Mouse (Mus musculus) embryonic facial prominence, embryonic 11.5 days (tissue): ENCODE measurements at regions not wholly inside any gene's neighbourhood (a gene's known extent, or its start where the extent isn't known, plus 50 kb on each side); places are given as distances from the start of the nearest gene placed in this dataset.

Experiments used
- ATAC-seq: fragments of 200-750 bp; cut with Nextera tagmentation; replicated peaks from 2 replicates; pipeline ENCODE4 v1.8.0; 2017; ENCODE audit warnings: low read depth; ENCODE audit not compliant: insufficient number of reproducible peaks, low FRiP score, low TSS enrichment
- DNase-seq: peaks from one replicate; pipeline ENCODE4 v3.0.0-alpha.2; 2015; ENCODE audit warnings: low spot score
- H3K27ac ChIP-seq: fragments of 300-500 bp; sonication (generic); replicated peaks from 2 replicates; pipeline ENCODE4 v1.5.1; 2014; ENCODE audit warnings: mild to moderate bottlenecking, low read depth, low read length, control low read depth
- H3K27me3 ChIP-seq: fragments of 300-500 bp; sonication (generic); 2 replicates; pipeline ENCODE4 v1.6.1; 2014; ENCODE audit warnings: mild to moderate bottlenecking, low read length, moderate library complexity, mixed read lengths; ENCODE audit not compliant: control insufficient read depth, insufficient read depth
- H3K36me3 ChIP-seq: fragments of 300-500 bp; sonication (generic); replicated peaks from 2 replicates; pipeline ENCODE4 v1.6.1; 2014; ENCODE audit warnings: low read depth, mild to moderate bottlenecking, low read length, moderate library complexity, mixed read lengths; ENCODE audit not compliant: control insufficient read depth, insufficient read depth
- H3K4me1 ChIP-seq: fragments of 300-500 bp; sonication (generic); 2 replicates; pipeline ENCODE4 v1.6.1; 2014; ENCODE audit warnings: low read length, mixed read lengths; ENCODE audit not compliant: control insufficient read depth, insufficient read depth
- H3K4me2 ChIP-seq: fragments of 300-500 bp; sonication (generic); 2 replicates; pipeline ENCODE4 v1.6.1; 2014; ENCODE audit warnings: low read depth, mild to moderate bottlenecking, control low read depth, low read length, moderate library complexity
- H3K4me3 ChIP-seq: fragments of 300-500 bp; sonication (generic); 2 replicates; pipeline ENCODE4 v1.5.1; 2014; ENCODE audit warnings: low read depth, low read length, control low read depth
- H3K9ac ChIP-seq: fragments of 300-500 bp; sonication (generic); replicated peaks from 2 replicates; pipeline ENCODE4 v1.6.1; 2014; ENCODE audit warnings: mild to moderate bottlenecking, control low read depth, low read length
- H3K9me3 ChIP-seq: fragments of 300-500 bp; sonication (generic); replicated peaks from 2 replicates; pipeline ENCODE4 v1.6.1; 2016; ENCODE audit warnings: mild to moderate bottlenecking, low read length, inconsistent platforms, mixed read lengths; ENCODE audit not compliant: control insufficient read depth
- WGBS: fragments of 180-500 bp; shearing (Covaris S2); extraction: QIAGEN DNeasy Blood & Tissue Kit; methylation state at CpG from one replicate; pipeline ENCODE4 v1.1.7; 2014; 5-methylcytosine and 5-hydroxymethylcytosine counted together

DNA sequence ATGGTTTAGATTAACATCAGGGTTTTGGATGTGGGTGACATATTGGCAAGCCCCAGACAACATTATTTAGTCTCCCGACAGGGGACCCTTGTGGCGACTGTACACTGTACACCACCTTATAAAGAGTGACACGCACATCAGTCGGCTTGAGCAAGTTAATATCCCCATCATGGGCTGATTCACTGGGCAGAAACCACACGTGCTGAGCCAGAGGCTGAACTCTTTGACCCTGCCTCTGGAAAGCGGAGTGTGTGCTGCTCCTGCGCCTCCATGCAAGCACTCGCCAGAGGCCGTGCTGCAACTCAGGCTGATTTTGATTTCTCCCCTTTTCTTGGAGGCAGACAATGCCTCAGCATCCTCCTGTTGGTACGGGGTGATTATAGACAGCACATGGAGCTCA, 125.2 kb upstream of the Msx2 start:
- 0 out of 2 replicates have a peak overlapping the region, but pooled peaks have one; percentile 3 for H3K9ac ChIP-seq
- DNase-seq (peak; percentile 61), ATAC-seq (no peak)
- H3K4me3 ChIP-seq, result no peak overlapping the region
- H3K4me1 ChIP-seq, result peaks cover 5% of the 10 kb centered on the region; the same call in 1 of the 2 replicates
- H3K9me3 ChIP-seq, result no peaks in the 10 kb centered on the region
- H3K4me2 ChIP-seq, result no peak overlapping the region
- H3K27me3 ChIP-seq, result no peaks in the 10 kb centered on the region
- WGBS, result 30% methylated on average over 10 of the region's 10 CpGs
- H3K36me3 ChIP-seq, result no peaks in the 10 kb centered on the region
- no peak overlapping the region for H3K27ac ChIP-seq

DNA sequence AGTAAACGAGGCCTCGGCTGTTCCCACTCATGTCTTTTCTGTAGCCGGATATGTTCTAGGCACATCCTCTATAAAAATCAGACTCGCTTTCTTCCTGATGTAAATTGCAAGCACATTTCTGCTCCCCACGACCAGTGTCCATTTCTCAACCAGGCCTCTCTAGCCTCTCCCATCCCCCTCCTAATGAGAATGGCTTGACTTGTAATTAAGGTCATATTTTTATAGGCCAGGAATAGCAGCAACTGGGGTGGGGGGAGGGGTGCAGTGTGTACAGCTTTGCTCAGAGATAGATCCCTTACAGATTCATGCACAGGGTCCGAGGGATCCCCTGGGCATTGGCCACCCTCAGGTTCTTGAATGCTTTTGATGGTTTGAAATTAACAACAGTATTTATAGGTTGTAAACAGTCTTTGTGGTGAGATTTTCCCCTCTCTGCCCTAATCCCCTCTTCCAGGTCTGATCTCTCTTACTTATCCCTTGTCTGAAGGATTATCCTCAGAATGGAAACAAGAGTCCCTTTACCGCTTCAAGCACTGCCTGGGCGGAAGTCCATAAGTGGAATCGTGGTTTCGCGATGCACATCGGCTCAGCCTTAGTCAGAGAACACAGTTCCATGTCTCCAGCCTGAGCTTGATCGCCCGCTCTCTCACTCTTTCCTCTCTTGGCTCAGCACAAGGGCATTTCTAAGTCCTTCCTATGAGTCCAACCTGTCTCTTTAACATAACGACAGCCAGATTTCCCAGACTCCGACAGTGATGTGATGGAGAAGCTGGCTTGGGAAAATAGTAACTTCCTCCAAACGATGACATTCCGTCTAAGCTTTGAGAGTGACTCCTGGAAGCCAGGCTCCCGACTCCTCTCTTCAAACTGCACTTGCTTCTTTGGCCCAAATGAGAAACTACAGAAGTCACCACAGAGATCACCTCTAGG, 124.3 kb upstream of the Msx2 start:
- H3K4me1 ChIP-seq, result peaks cover 5% of the 10 kb centered on the region; the same call in 1 of the 2 replicates
- H3K4me3 ChIP-seq, result no peak overlapping the region
- H3K27me3 ChIP-seq, result no peaks in the 10 kb centered on the region
- H3K36me3 ChIP-seq, result no peaks in the 10 kb centered on the region
- H3K9me3 ChIP-seq, result no peaks in the 10 kb centered on the region
- ATAC-seq, result no peak
- peak; percentile 67 for DNase-seq
- H3K4me2 ChIP-seq, result no peak overlapping the region
- H3K27ac ChIP-seq, result 0 out of 2 replicates have a peak overlapping the region, but pooled peaks have one; percentile 14
- no peak overlapping the region for H3K9ac ChIP-seq
- WGBS, result 47% methylated on average over 19 of the region's 19 CpGs

DNA sequence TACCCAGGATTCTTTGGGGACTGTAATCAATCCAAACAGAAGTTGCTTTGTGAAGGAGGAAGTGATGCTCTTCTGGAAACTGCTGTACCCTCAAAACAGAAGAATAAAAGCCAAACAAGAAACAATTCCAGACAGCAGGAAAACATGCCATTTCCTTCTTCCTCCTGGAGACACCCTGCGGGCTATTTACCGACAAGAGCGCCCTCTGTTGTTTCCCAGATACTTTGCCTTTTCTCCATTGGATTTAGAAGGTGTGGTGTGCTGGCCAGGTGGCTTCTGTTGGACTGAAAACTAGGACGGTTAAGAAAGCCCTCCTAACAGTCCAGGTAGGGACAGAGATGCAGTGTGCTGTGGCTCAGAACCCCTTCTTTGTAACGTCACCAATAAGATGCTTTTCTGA, 119.9 kb upstream of the Msx2 start:
- H3K27me3 ChIP-seq, result no peaks in the 10 kb centered on the region
- ATAC-seq (no peak), DNase-seq (peak; percentile 64)
- no peak overlapping the region for H3K27ac ChIP-seq
- no peaks in the 10 kb centered on the region for H3K36me3 ChIP-seq
- peaks cover 2% of the 10 kb centered on the region; the same call in 1 of the 2 replicates for H3K4me1 ChIP-seq
- H3K4me3 ChIP-seq, result no peak overlapping the region
- no peak overlapping the region for H3K4me2 ChIP-seq
- WGBS, result 11% methylated on average over 5 of the region's 5 CpGs
- H3K9me3 ChIP-seq, result no peaks in the 10 kb centered on the region
- H3K9ac ChIP-seq, result no peak overlapping the region

DNA sequence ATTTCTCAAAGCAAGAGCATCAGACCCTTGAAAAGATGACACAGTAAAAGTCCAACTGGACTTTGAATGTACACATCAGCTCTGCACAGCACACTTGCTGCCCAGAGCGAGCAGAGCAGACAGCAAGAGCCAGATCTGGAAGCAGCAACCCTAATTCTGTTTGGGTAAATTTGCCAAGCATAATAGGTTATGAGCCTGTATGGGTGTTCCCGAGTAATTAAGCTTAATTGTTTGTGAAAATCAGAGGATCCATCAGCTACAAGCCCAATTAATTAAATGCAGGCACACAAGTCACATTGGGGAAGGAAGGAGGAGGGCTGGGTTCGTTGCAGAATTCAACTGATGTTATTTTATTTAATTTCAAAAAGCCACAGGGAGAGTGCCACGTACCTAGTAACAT, 113.9 kb upstream of the Msx2 start:
- H3K27ac ChIP-seq, result no peak overlapping the region

DNA sequence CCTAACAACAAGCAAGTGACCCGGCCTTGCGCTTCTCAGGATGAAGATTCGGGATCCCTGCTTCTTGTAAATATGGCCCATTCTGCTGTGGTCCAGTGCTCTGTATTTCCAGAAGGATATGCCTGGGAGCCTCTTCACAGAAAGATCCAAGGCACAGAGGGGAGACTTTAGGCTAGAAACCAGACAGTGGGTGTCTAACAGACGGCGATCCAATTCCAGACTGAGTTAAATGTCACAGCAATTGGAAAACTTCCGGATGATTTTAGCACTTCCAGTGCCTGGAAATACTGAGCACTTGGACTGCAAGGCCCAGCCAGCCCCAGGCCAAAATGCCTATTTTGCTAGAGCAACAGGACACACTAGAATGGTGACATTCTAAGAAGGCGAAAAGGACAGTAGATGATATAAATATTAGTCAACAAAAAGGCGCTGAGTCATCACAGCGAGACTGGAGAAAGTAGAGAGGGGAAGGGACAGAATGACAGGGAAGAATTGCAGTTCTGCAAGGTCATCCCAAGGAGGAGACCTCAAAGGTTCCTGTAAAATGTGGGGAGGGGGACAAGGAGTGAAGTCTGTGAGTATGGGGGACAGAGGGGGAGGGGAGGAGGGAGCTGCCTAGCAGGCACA, 111.7 kb upstream of the Msx2 start:
- Histone ChIP-seq H3K36me3 (no peaks in the 10 kb centered on the region), H3K9ac (no peak overlapping the region), H3K4me2 (no peak overlapping the region), H3K27me3 (no peaks in the 10 kb centered on the region), H3K27ac (no peak overlapping the region), H3K9me3 (no peaks in the 10 kb centered on the region), H3K4me1 (no peaks in the 10 kb centered on the region; the same call in 1 of the 2 replicates), H3K4me3 (no peak overlapping the region)
- ATAC-seq (no peak), DNase-seq (no peak)
- WGBS, result 61% methylated on average over 9 of the region's 9 CpGs

More for the DNA sequence above, 113.9 kb upstream of the Msx2 start:
- H3K9ac ChIP-seq, result no peak overlapping the region
- no peaks in the 10 kb centered on the region; the same call in 1 of the 2 replicates for H3K4me1 ChIP-seq
- no peak overlapping the region for H3K4me3 ChIP-seq
- no peaks in the 10 kb centered on the region for H3K36me3 ChIP-seq
- H3K27me3 ChIP-seq, result no peaks in the 10 kb centered on the region
- 48% methylated on average over 4 of the region's 4 CpGs for WGBS
- ATAC-seq, result no peak
- DNase-seq, result no peak
- no peaks in the 10 kb centered on the region for H3K9me3 ChIP-seq
- H3K4me2 ChIP-seq, result no peak overlapping the region

DNA sequence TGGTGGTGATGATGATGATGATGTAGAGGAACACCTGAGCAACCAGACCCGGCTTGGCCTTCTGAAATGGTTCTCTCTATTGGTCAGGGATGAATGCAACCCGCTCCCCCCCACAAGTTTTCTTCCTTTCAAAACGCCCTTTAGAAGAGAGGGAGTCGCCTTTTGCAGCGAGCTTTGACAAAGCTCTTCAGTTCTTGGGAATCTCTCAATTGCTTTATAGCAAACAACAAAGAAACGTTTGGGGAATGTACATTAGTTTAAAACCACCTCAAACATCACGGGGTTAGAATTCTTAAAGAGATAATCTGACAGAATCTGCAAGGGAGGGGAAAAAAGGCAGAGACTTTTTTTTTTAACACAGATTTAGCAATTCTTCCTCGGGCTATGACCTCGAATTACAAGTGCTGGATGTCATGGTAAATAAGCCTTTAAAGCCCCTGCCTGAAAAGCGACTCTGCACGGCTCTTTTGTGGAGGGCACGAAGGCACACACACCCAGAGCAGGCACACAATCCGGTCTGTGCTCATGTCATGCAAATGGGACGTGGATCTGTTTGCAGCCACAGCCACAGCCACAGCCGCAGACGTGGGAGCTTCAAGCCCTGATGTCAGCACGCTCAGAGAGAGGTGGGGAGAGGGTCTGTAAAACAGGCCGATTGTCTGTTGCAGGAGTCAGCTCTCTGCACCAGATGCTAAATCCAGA, 81.2 kb upstream of the Msx2 start:
- no peak overlapping the region for H3K4me2 ChIP-seq
- no peak overlapping the region for H3K4me3 ChIP-seq
- H3K9ac ChIP-seq, result no peak overlapping the region
- no peaks in the 10 kb centered on the region for H3K36me3 ChIP-seq
- H3K27ac ChIP-seq, result no peak overlapping the region
- H3K4me1 ChIP-seq, result no peaks in the 10 kb centered on the region
- no peaks in the 10 kb centered on the region for H3K27me3 ChIP-seq
- WGBS, result 24% methylated on average over 18 of the region's 18 CpGs
- ATAC-seq (0 out of 2 replicates have a peak, but pooled peaks have one; percentile 59), DNase-seq (peak; percentile 64)
- H3K9me3 ChIP-seq, result no peaks in the 10 kb centered on the region

DNA sequence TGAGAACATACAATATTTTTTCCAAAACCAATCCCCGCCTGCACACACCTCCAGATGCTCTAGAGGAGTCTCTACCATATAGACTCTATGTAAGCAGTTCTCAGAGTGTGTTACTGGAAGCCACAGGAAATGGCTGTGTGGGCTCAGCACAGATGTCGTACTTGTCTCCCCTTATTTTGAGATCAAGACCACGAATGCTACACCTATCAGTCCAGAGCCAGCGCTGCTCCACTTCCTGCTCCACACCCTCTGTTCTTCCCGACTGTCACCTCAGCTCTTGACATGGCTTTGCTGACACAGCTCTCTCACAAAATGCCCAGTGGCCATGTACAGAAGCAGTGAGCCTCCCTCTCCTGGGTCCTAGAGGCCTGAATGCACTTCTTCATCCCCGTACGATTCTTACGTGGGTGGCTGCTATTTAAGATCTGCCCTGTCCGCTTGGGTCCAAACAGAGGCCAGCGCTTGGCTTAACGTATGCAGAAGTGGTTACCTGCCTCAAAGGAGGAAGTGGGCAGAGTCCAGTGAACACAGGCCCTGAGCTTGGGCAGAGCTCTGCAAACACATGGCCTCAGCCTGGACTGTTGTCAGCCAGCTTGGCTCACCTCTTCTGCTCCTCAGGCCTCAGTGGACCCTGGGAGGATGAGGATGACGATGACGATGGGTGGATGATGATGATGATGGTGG, 80.5 kb upstream of the Msx2 start:
- DNase-seq (no peak), ATAC-seq (no peak)
- Histone ChIP-seq H3K4me1 (no peaks in the 10 kb centered on the region), H3K9ac (no peak overlapping the region), H3K9me3 (no peaks in the 10 kb centered on the region), H3K4me2 (no peak overlapping the region), H3K27ac (no peak overlapping the region), H3K27me3 (no peaks in the 10 kb centered on the region), H3K36me3 (no peaks in the 10 kb centered on the region), H3K4me3 (no peak overlapping the region)
- WGBS, result 65% methylated on average over 13 of the region's 13 CpGs
